Mouse (Mus musculus): Measurements from ENCODE around the gene Fank1. TPM values are rescaled to one million over a fixed set of nuclear protein-coding genes. Genes with fewer than 3 reads are reported as not detected.
A peak's percentile ranks its signal among the peaks of the same experiment; 100 is the strongest.

The Fank1 gene
- polyA plus RNA-seq, 1 experiment from 2014 or later: 2.2 TPM

- Histone ChIP-seq H3K9ac (ENCODE audit: low read depth, low read length) (no peak overlapping the region), H3K36me3 (ENCODE audit: control insufficient read depth, insufficient read depth, low read length) (no peaks in the 10 kb centered on the region), H3K27me3 (ENCODE audit: control insufficient read depth, insufficient read depth, low read length) (no peaks in the 10 kb centered on the region), H3K27ac (ENCODE audit: low read depth, low read length) (no peak overlapping the region), H3K4me3 (ENCODE audit: low read depth, low read length) (no peak overlapping the region), H3K9me3 (ENCODE audit: control insufficient read depth, low read length) (no peaks in the 10 kb centered on the region), H3K4me1 (replicated peaks; ENCODE audit: control insufficient read depth, insufficient read depth, low read length) (no peaks in the 10 kb centered on the region), H3K4me2 (replicated peaks; ENCODE audit: low read depth, low read length) (no peak overlapping the region)
- 76% methylated on average over 7 of the region's 7 CpGs for WGBS
- no peak for DNase-seq (ENCODE audit: low spot score)
- ATAC-seq (ENCODE audit: low FRiP score): no peak
These were observed 52.9 kb downstream of the Fank1 start for GRCm38 (mm10) chr7:133829579-133829978.

GRCm38 (mm10) chr7:133839546-133839945, 62.9 kb downstream of the Fank1 start:
- WGBS: 84% methylated on average over 4 of the region's 4 CpGs
- no peak overlapping the region for H3K27ac ChIP-seq (ENCODE audit: low read depth, low read length)

GRCm38 (mm10) chr7:133842079-133842478, 65.4 kb downstream of the Fank1 start:
- Histone ChIP-seq H3K27ac (ENCODE audit: low read depth, low read length) (no peak overlapping the region), H3K27me3 (ENCODE audit: control insufficient read depth, insufficient read depth, low read length) (no peaks in the 10 kb centered on the region), H3K9ac (ENCODE audit: low read depth, low read length) (no peak overlapping the region), H3K36me3 (ENCODE audit: control insufficient read depth, insufficient read depth, low read length) (no peaks in the 10 kb centered on the region), H3K4me2 (replicated peaks; ENCODE audit: low read depth, low read length) (no peak overlapping the region), H3K4me1 (replicated peaks; ENCODE audit: control insufficient read depth, insufficient read depth, low read length) (no peaks in the 10 kb centered on the region), H3K4me3 (ENCODE audit: low read depth, low read length) (no peak overlapping the region), H3K9me3 (ENCODE audit: control insufficient read depth, low read length) (no peaks in the 10 kb centered on the region)
- WGBS: 77% methylated on average over 6 of the region's 6 CpGs
- ATAC-seq (ENCODE audit: low FRiP score): no peak
- DNase-seq (ENCODE audit: low spot score): no peak

More at GRCm38 (mm10) chr7:133839546-133839945, 62.9 kb downstream of the Fank1 start:
- ATAC-seq (ENCODE audit: low FRiP score): no peak
- Histone ChIP-seq H3K9me3 (ENCODE audit: control insufficient read depth, low read length) (no peaks in the 10 kb centered on the region), H3K27me3 (ENCODE audit: control insufficient read depth, insufficient read depth, low read length) (no peaks in the 10 kb centered on the region), H3K36me3 (ENCODE audit: control insufficient read depth, insufficient read depth, low read length) (no peaks in the 10 kb centered on the region), H3K4me1 (replicated peaks; ENCODE audit: control insufficient read depth, insufficient read depth, low read length) (no peaks in the 10 kb centered on the region), H3K9ac (ENCODE audit: low read depth, low read length) (no peak overlapping the region), H3K4me2 (replicated peaks; ENCODE audit: low read depth, low read length) (no peak overlapping the region), H3K4me3 (ENCODE audit: low read depth, low read length) (no peak overlapping the region)
- no peak for DNase-seq (ENCODE audit: low spot score)

GRCm38 (mm10) chr7:133847175-133847574, 70.5 kb downstream of the Fank1 start:
- DNase-seq (ENCODE audit: low spot score): no peak
- no peaks in the 10 kb centered on the region for H3K36me3 ChIP-seq (ENCODE audit: control insufficient read depth, insufficient read depth, low read length)
- no peak for ATAC-seq (ENCODE audit: low FRiP score)
- no peaks in the 10 kb centered on the region for H3K9me3 ChIP-seq (ENCODE audit: control insufficient read depth, low read length)
- no peaks in the 10 kb centered on the region for H3K27me3 ChIP-seq (ENCODE audit: control insufficient read depth, insufficient read depth, low read length)
- no peak overlapping the region for H3K27ac ChIP-seq (ENCODE audit: low read depth, low read length)
- no peak overlapping the region for H3K9ac ChIP-seq (ENCODE audit: low read depth, low read length)
- 26% methylated on average over 1 of the region's 1 CpGs for WGBS
- H3K4me1 ChIP-seq (replicated peaks; ENCODE audit: control insufficient read depth, insufficient read depth, low read length): no peaks in the 10 kb centered on the region
- H3K4me2 ChIP-seq (replicated peaks; ENCODE audit: low read depth, low read length): no peak overlapping the region
- H3K4me3 ChIP-seq (ENCODE audit: low read depth, low read length): no peak overlapping the region

GRCm38 (mm10) chr7:133848180-133848579, 71.5 kb downstream of the Fank1 start:
- H3K9me3 ChIP-seq (ENCODE audit: control insufficient read depth, low read length): no peaks in the 10 kb centered on the region
- no peak for DNase-seq (ENCODE audit: low spot score)
- no peak overlapping the region for H3K4me3 ChIP-seq (ENCODE audit: low read depth, low read length)
- no peak overlapping the region for H3K9ac ChIP-seq (ENCODE audit: low read depth, low read length)
- H3K27ac ChIP-seq (ENCODE audit: low read depth, low read length): no peak overlapping the region
- H3K4me1 ChIP-seq (replicated peaks; ENCODE audit: control insufficient read depth, insufficient read depth, low read length): no peaks in the 10 kb centered on the region
- WGBS: 62% methylated on average over 2 of the region's 2 CpGs
- ATAC-seq (ENCODE audit: low FRiP score): no peak
- H3K36me3 ChIP-seq (ENCODE audit: control insufficient read depth, insufficient read depth, low read length): no peaks in the 10 kb centered on the region
- H3K4me2 ChIP-seq (replicated peaks; ENCODE audit: low read depth, low read length): no peak overlapping the region
- no peaks in the 10 kb centered on the region for H3K27me3 ChIP-seq (ENCODE audit: control insufficient read depth, insufficient read depth, low read length)

- peak; percentile 6 for DNase-seq (ENCODE audit: low spot score)
- no peaks in the 10 kb centered on the region for H3K36me3 ChIP-seq (ENCODE audit: control insufficient read depth, insufficient read depth, low read length)
- H3K4me1 ChIP-seq (replicated peaks; ENCODE audit: control insufficient read depth, insufficient read depth, low read length): no peaks in the 10 kb centered on the region
- no peaks in the 10 kb centered on the region for H3K27me3 ChIP-seq (ENCODE audit: control insufficient read depth, insufficient read depth, low read length)
- no peak overlapping the region for H3K9ac ChIP-seq (ENCODE audit: low read depth, low read length)
- no peak overlapping the region for H3K27ac ChIP-seq (ENCODE audit: low read depth, low read length)
- H3K4me2 ChIP-seq (replicated peaks; ENCODE audit: low read depth, low read length): no peak overlapping the region
- no peak for ATAC-seq (ENCODE audit: low FRiP score)
- H3K4me3 ChIP-seq (ENCODE audit: low read depth, low read length): no peak overlapping the region
- H3K9me3 ChIP-seq (ENCODE audit: control insufficient read depth, low read length): no peaks in the 10 kb centered on the region
These were observed 74.1 kb downstream of the Fank1 start for GRCm38 (mm10) chr7:133850735-133851134.

- Histone ChIP-seq H3K36me3 (ENCODE audit: control insufficient read depth, insufficient read depth, low read length) (no peaks in the 10 kb centered on the region), H3K27ac (ENCODE audit: low read depth, low read length) (no peak overlapping the region), H3K27me3 (ENCODE audit: control insufficient read depth, insufficient read depth, low read length) (no peaks in the 10 kb centered on the region), H3K4me2 (replicated peaks; ENCODE audit: low read depth, low read length) (no peak overlapping the region), H3K4me1 (replicated peaks; ENCODE audit: control insufficient read depth, insufficient read depth, low read length) (no peaks in the 10 kb centered on the region), H3K9me3 (ENCODE audit: control insufficient read depth, low read length) (no peaks in the 10 kb centered on the region), H3K9ac (ENCODE audit: low read depth, low read length) (no peak overlapping the region), H3K4me3 (ENCODE audit: low read depth, low read length) (no peak overlapping the region)
- peak; percentile 53; the same call in 1 of the 2 replicates for ATAC-seq (ENCODE audit: low FRiP score)
- WGBS: 19% methylated on average over 3 of the region's 3 CpGs
- peak; percentile 86 for DNase-seq (ENCODE audit: low spot score)
These were observed 79.6 kb downstream of the Fank1 start for GRCm38 (mm10) chr7:133856278-133856677.

GRCm38 (mm10) chr7:133858506-133858905, 81.8 kb downstream of the Fank1 start:
- DNase-seq (ENCODE audit: low spot score): no peak
- no peak for ATAC-seq (ENCODE audit: low FRiP score)

GRCm38 (mm10) chr7:133859548-133859947, 82.9 kb downstream of the Fank1 start:
- Histone ChIP-seq H3K9ac (ENCODE audit: low read depth, low read length) (no peak overlapping the region), H3K4me2 (replicated peaks; ENCODE audit: low read depth, low read length) (no peak overlapping the region), H3K27ac (ENCODE audit: low read depth, low read length) (no peak overlapping the region), H3K36me3 (ENCODE audit: control insufficient read depth, insufficient read depth, low read length) (no peaks in the 10 kb centered on the region), H3K9me3 (ENCODE audit: control insufficient read depth, low read length) (no peaks in the 10 kb centered on the region), H3K27me3 (ENCODE audit: control insufficient read depth, insufficient read depth, low read length) (no peaks in the 10 kb centered on the region), H3K4me1 (replicated peaks; ENCODE audit: control insufficient read depth, insufficient read depth, low read length) (no peaks in the 10 kb centered on the region), H3K4me3 (ENCODE audit: low read depth, low read length) (no peak overlapping the region)
- ATAC-seq (ENCODE audit: low FRiP score) (no peak), DNase-seq (ENCODE audit: low spot score) (no peak)
- WGBS: 82% methylated on average over 4 of the region's 4 CpGs

More at GRCm38 (mm10) chr7:133858506-133858905, 81.8 kb downstream of the Fank1 start:
- Histone ChIP-seq H3K9me3 (ENCODE audit: control insufficient read depth, low read length) (no peaks in the 10 kb centered on the region), H3K4me3 (ENCODE audit: low read depth, low read length) (no peak overlapping the region), H3K27me3 (ENCODE audit: control insufficient read depth, insufficient read depth, low read length) (no peaks in the 10 kb centered on the region), H3K4me2 (replicated peaks; ENCODE audit: low read depth, low read length) (no peak overlapping the region), H3K36me3 (ENCODE audit: control insufficient read depth, insufficient read depth, low read length) (no peaks in the 10 kb centered on the region), H3K4me1 (replicated peaks; ENCODE audit: control insufficient read depth, insufficient read depth, low read length) (no peaks in the 10 kb centered on the region), H3K9ac (ENCODE audit: low read depth, low read length) (no peak overlapping the region), H3K27ac (ENCODE audit: low read depth, low read length) (no peak overlapping the region)
- WGBS: 94% methylated on average over 3 of the region's 3 CpGs
